Mouse (Mus musculus): ENCODE measurements around the gene Bcas2. TPM values are rescaled to one million over a fixed set of nuclear protein-coding genes. Genes with fewer than 3 reads are reported as not detected.
"Not testable (repeated sequence)": the region's sequence is repeated elsewhere in the genome, so short reads cannot be mapped to it uniquely, and the experiment has no call there.

Gene Bcas2
- polyA plus RNA-seq, 1 experiment from 2014 or later, result 243 TPM

DNA sequence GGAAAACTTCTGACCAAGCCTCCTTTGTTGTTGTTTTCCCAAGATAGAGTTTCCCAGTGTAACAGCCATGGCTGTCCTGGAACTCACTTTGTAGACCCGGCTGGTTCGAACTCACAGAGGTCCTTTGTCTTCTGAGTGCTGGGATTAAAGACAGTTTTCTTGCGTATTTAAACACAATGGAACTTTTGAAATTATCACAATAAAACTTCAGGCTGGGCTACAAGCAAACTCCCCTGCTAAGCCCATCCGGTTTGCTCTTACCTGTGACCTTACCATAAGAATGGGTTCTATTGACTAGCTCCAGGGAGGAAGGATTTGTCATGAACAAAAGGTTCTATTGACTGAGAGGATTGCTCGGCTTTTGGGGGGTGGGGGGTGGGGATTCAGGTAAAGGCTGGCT lies 36.3 kb downstream of the Bcas2 start:
- WGBS, result 19% methylated on average over 5 of the region's 5 CpGs
- H3K9me3 ChIP-seq, result peaks cover 4% of the 10 kb centered on the region; the same call in 1 of the 2 replicates
- H3K27ac ChIP-seq (replicated peaks), result no peak overlapping the region
- no peak for DNase-seq (ENCODE audit: low spot score)
- no peak overlapping the region for H3K4me3 ChIP-seq
- H3K27me3 ChIP-seq (replicated peaks; ENCODE audit: low read depth, poor library complexity, severe bottlenecking), result no peaks in the 10 kb centered on the region
- H3K36me3 ChIP-seq (replicated peaks), result no peaks in the 10 kb centered on the region
- no peaks in the 10 kb centered on the region for H3K4me1 ChIP-seq

GRCm38 (mm10) chr3:103208237-103208636 lies 36.8 kb downstream of the Bcas2 start:
- Histone ChIP-seq H3K4me1 (no peaks in the 10 kb centered on the region), H3K27ac (replicated peaks) (no peak overlapping the region), H3K4me3 (no peak overlapping the region), H3K36me3 (replicated peaks) (no peaks in the 10 kb centered on the region), H3K27me3 (replicated peaks; ENCODE audit: low read depth, poor library complexity, severe bottlenecking) (no peaks in the 10 kb centered on the region), H3K9me3 (peaks cover 4% of the 10 kb centered on the region; the same call in 1 of the 2 replicates)
- WGBS, result 78% methylated on average over 2 of the region's 2 CpGs
- DNase-seq (ENCODE audit: low spot score), result no peak

GRCm38 (mm10) chr3:103211101-103211500 lies 39.6 kb downstream of the Bcas2 start:
- no peaks in the 10 kb centered on the region for H3K27me3 ChIP-seq (replicated peaks; ENCODE audit: low read depth, poor library complexity, severe bottlenecking)
- no peaks in the 10 kb centered on the region for H3K9me3 ChIP-seq

DNA sequence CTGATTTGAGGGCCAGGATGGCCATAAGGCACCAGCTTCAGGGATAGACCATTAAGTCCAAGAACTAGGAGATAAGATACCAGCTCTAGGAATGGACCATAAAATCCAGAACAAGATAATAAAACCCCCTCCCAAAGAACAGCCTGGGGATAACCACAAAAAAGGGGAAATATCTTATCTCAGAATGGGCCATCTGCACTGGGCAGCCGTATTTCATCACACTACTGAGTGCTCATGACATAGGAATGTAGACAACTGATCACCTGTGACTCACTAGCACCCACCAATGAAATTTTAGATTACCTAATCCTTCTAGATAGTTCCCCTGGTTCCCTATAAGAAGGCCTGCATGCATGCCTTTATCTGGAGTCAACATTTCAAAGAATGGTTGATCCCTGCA lies 40.7 kb downstream of the Bcas2 start:
- H3K4me3 ChIP-seq, result no peak overlapping the region
- H3K9me3 ChIP-seq, result no peaks in the 10 kb centered on the region
- H3K36me3 ChIP-seq (replicated peaks), result no peaks in the 10 kb centered on the region
- DNase-seq (ENCODE audit: low spot score), result no peak
- no peaks in the 10 kb centered on the region for H3K4me1 ChIP-seq
- WGBS, result 91% methylated on average over 1 of the region's 1 CpGs
- H3K27me3 ChIP-seq (replicated peaks; ENCODE audit: low read depth, poor library complexity, severe bottlenecking), result no peaks in the 10 kb centered on the region
- H3K27ac ChIP-seq (replicated peaks), result no peak overlapping the region

More at GRCm38 (mm10) chr3:103211101-103211500, 39.6 kb downstream of the Bcas2 start:
- no peak overlapping the region for H3K27ac ChIP-seq (replicated peaks)
- no peak for DNase-seq (ENCODE audit: low spot score)
- H3K36me3 ChIP-seq (replicated peaks), result no peaks in the 10 kb centered on the region
- 84% methylated on average over 2 of the region's 2 CpGs for WGBS
- no peak overlapping the region for H3K4me3 ChIP-seq
- no peaks in the 10 kb centered on the region for H3K4me1 ChIP-seq

GRCm38 (mm10) chr3:103213537-103213936 lies 42.1 kb downstream of the Bcas2 start:
- no peak overlapping the region for H3K27ac ChIP-seq (replicated peaks)
- H3K9me3 ChIP-seq, result no peaks in the 10 kb centered on the region
- no peaks in the 10 kb centered on the region for H3K4me1 ChIP-seq
- H3K4me3 ChIP-seq, result no peak overlapping the region
- DNase-seq (ENCODE audit: low spot score), result no peak
- H3K36me3 ChIP-seq (replicated peaks), result no peaks in the 10 kb centered on the region
- WGBS, result 81% methylated on average over 5 of the region's 5 CpGs
- H3K27me3 ChIP-seq (replicated peaks; ENCODE audit: low read depth, poor library complexity, severe bottlenecking), result no peaks in the 10 kb centered on the region

DNA sequence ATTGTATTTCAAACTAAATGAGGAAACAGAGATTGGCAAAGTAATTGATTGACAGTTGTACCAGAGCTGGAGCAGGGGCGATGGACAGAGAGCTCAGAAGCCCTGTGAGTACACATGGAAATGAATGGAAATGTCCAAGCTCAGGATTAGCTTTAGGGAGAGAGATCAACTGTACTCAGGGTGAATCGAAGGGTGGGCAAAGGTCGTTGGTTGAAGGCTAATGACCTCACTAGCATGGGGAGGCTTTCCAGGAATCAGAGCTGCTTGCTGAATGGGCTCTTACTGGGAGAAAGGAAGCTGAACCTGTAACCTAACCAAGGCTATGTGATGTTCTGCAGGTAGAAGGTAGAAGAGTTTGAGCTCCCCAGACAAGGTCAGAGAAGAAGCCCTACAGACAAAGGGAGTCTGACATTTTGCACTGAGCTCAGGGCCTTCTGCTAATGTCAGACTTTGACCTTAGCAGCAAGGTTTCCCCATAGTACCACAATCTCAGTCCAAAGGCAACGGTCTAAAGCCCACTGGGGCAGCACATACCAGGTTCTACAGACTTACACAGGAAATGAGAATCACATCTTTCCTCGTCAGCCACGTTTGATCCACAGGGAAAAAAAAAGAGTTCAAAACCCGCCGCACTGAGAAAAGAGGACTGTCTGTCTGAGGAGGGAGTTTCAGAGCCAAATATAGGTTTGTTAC lies 43.3 kb downstream of the Bcas2 start:
- no peak for DNase-seq (ENCODE audit: low spot score)
- Histone ChIP-seq H3K36me3 (replicated peaks) (no peaks in the 10 kb centered on the region), H3K27me3 (replicated peaks; ENCODE audit: low read depth, poor library complexity, severe bottlenecking) (no peaks in the 10 kb centered on the region), H3K9me3 (no peaks in the 10 kb centered on the region), H3K27ac (replicated peaks) (no peak overlapping the region), H3K4me1 (no peaks in the 10 kb centered on the region), H3K4me3 (no peak overlapping the region)
- WGBS, result 80% methylated on average over 8 of the region's 8 CpGs

- not testable (repeated sequence) for H3K27me3 ChIP-seq (replicated peaks; ENCODE audit: low read depth, poor library complexity, severe bottlenecking); H3K4me1 ChIP-seq; H3K27ac ChIP-seq (replicated peaks); H3K9me3 ChIP-seq; DNase-seq (ENCODE audit: low spot score); H3K36me3 ChIP-seq (replicated peaks); H3K4me3 ChIP-seq
- WGBS, result 88% methylated on average over 8 of the region's 8 CpGs
Observed at GRCm38 (mm10) chr3:103215399-103215798, 43.9 kb downstream of the Bcas2 start.

DNA sequence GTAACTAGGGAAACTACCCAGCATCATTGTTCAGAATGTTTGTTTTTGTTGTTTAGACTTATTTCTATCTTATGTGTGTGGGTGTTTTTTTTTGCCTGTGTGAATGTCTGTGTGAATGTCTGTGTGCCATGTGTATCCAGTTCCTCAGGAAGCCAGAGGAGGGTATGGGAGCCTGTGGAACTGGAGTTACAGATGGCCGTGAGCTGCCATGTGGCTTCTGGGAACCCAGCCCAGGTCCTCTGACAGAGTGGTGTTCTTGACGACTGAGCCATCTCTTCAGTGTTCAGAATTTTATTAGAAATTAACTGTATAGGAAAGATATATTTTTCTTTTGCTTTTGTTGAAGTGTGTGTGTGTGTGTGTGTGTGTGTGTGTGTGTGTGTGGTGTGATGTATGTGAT lies 50.0 kb downstream of the Bcas2 start:
- DNase-seq (ENCODE audit: low spot score), result no peak
- Histone ChIP-seq H3K4me3 (no peak overlapping the region), H3K27me3 (replicated peaks; ENCODE audit: low read depth, poor library complexity, severe bottlenecking) (no peaks in the 10 kb centered on the region), H3K9me3 (0 out of 2 replicates have a peak, but pooled peaks cover 4% of the 10 kb centered on the region), H3K27ac (replicated peaks) (no peak overlapping the region), H3K4me1 (no peaks in the 10 kb centered on the region), H3K36me3 (replicated peaks) (no peaks in the 10 kb centered on the region)
- WGBS, result 75% methylated on average over 2 of the region's 2 CpGs

GRCm38 (mm10) chr3:103223752-103224151 lies 52.3 kb downstream of the Bcas2 start:
- H3K4me1 ChIP-seq, result no peaks in the 10 kb centered on the region
- no peaks in the 10 kb centered on the region for H3K36me3 ChIP-seq (replicated peaks)
- WGBS, result 59% methylated on average over 4 of the region's 4 CpGs
- H3K9me3 ChIP-seq, result peaks cover 18% of the 10 kb centered on the region
- DNase-seq (ENCODE audit: low spot score), result peak; percentile 27
- no peak overlapping the region for H3K4me3 ChIP-seq
- no peaks in the 10 kb centered on the region for H3K27me3 ChIP-seq (replicated peaks; ENCODE audit: low read depth, poor library complexity, severe bottlenecking)
- H3K27ac ChIP-seq (replicated peaks), result no peak overlapping the region

- DNase-seq (ENCODE audit: low spot score), result no peak
- H3K36me3 ChIP-seq (replicated peaks), result no peaks in the 10 kb centered on the region
- WGBS, result 82% methylated on average over 12 of the region's 12 CpGs
Observed at GRCm38 (mm10) chr3:103224231-103224765, 52.8 kb downstream of the Bcas2 start.

GRCm38 (mm10) chr3:103227729-103228128 lies 56.3 kb downstream of the Bcas2 start:
- H3K36me3 ChIP-seq (replicated peaks), result no peaks in the 10 kb centered on the region
- H3K27ac ChIP-seq (replicated peaks), result no peak overlapping the region
- DNase-seq (ENCODE audit: low spot score), result no peak
- no peaks in the 10 kb centered on the region for H3K27me3 ChIP-seq (replicated peaks; ENCODE audit: low read depth, poor library complexity, severe bottlenecking)
- no peak overlapping the region for H3K4me3 ChIP-seq
- no peaks in the 10 kb centered on the region for H3K4me1 ChIP-seq
- 92% methylated on average over 1 of the region's 1 CpGs for WGBS
- peaks cover 13% of the 10 kb centered on the region for H3K9me3 ChIP-seq

More at GRCm38 (mm10) chr3:103224231-103224765, 52.8 kb downstream of the Bcas2 start:
- no peak overlapping the region for H3K27ac ChIP-seq (replicated peaks)
- no peak overlapping the region for H3K4me3 ChIP-seq
- H3K27me3 ChIP-seq (replicated peaks; ENCODE audit: low read depth, poor library complexity, severe bottlenecking), result no peaks in the 10 kb centered on the region
- H3K9me3 ChIP-seq, result peaks cover 18% of the 10 kb centered on the region
- H3K4me1 ChIP-seq, result no peaks in the 10 kb centered on the region

Data from embryonic facial prominence, embryonic 10.5 days (tissue).